Mouse (Mus musculus): ENCODE measurements around the gene Celsr1.

Gene Celsr1

DNA sequence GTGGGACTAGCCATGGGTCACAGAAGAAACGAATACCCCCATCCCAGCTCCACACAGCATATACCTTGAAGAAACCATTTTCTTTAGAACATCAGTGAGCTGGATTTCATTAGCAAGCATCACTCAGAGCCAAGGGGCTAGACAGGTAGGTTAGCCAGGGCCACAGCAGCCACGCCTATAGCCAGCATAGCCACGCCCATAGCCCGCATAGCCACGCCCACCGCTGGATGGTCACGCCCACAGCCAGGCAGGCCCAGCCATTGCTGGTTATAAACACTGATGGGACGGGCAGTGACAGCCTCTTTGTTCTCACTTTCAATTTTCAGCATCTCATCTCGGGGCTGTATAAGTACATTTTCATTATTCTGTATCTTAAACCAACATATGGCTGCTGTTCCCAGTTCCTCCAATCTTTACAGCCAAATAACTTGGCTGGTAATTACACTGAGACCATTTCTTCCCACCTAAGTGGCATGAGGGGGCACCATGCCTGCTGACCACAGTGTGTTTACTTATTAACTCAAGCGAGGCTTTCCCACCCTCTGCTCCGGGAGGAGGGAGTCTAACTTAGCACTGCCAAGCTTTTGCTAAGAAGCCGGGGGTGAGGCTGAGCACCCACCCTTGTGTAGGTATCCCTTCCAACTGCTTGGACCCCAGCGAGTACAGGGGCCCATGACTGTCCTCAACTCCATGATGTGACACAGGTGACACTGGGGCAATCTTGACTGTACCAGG is 37.4 kb downstream of the Celsr1 start:
- no peak for DNase-seq (ENCODE audit: extremely low spot score, low read depth, low spot score)

DNA sequence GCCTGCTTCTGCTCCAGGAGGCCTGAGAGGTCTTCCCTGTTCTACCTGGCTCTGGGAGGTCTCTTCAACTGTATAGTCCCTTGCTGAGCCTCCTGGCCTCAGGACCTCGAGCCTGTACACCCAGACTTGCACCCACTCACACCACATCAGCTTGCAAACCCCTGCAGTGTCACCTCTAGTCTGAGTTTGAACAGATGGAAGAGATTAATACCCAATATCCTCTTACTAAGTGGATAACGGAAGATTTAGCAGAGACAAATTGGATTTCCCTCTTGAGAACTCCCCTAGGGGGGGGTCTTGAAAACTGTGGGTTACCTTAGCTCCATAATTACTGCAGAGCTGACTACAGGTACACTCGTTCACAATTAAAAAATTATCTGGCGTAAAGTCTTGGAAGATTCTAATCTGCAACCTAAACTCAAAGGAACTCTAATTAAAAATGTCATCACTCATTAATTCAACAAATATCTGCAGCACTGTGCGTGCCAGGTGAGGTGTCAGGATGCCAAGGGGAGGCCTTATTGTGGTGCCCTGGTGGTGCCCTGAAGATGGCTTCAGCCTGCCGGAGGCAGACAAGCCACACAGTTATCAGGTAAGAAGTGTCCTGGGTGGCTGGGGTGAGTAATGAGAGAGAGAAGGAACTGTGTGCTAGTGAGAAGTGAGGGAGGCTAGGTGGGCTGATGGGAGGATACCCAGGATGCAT is 38.5 kb downstream of the Celsr1 start:
- DNase-seq (ENCODE audit: extremely low spot score, low read depth, low spot score): no peak

DNA sequence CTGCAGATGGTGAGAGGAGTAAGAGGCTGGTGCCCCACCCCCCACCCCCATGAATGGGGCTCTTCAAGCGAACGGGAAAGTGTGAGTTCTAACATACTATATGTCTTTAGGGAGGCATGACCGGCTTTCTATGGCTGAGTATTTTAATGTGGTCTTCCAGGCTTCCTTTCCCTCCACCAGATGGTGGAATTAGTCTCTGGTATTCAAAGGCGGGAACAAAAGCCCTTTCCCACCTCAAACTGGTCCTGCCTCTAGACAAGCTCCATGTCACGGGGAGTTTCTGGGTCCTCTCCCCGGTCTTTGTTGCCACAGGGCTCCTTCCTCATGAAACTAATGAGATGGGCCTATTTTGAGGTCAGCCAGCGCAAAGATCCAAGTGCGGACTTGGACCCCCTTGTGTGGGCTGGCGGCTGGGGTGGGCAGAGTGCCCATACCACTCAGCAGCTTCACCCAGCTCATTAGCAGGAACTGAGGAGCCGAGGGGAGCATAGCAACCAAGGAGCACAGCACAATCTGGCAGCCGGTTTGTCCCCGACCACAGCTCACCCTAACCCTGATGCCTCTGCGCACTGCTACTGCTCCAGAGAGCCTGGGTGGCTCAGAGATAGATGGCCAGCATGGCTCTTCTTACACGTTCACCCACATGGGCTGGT is 39.5 kb downstream of the Celsr1 start:
- DNase-seq (ENCODE audit: extremely low spot score, low read depth, low spot score): no peak

DNA sequence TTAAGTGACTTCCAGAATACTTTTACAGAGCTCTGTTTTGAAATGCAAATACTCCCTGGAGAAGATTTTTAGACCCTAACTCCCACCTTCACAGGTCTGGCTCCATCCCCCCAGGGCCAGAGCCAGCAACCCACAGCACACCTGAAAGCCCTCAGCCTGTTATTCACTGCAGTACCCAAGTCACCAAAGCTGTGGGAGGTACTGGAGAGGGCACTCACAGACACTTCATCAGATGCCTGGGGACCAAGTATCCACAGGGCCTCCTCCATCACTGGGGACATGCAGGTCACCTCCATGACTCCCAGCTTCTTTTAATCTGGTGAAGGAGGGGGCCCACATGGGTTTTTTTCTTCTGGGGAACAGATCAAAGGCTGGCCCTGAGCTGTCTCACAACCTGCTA is 40.2 kb downstream of the Celsr1 start:
- no peak for DNase-seq (ENCODE audit: extremely low spot score, low read depth, low spot score)

DNA sequence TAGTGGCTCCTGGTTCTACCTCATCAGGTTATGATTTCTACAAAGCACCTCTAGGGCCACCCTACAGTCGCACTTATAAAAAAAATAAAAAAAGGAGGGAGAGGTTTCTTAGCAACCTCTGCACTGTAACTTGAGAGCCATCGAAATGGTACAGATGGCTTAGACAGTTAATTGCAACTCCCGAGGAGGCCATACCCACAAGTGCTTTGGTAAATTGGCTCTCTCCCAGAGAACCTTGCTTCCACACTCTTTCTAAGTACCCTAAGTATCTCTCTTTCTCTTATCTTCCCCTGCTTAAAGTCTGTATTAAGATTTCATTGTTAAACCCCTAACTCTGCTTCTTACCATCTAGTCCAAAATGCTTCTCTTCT is 41.5 kb downstream of the Celsr1 start:
- no peak for DNase-seq (ENCODE audit: extremely low spot score, low read depth, low spot score)

DNA sequence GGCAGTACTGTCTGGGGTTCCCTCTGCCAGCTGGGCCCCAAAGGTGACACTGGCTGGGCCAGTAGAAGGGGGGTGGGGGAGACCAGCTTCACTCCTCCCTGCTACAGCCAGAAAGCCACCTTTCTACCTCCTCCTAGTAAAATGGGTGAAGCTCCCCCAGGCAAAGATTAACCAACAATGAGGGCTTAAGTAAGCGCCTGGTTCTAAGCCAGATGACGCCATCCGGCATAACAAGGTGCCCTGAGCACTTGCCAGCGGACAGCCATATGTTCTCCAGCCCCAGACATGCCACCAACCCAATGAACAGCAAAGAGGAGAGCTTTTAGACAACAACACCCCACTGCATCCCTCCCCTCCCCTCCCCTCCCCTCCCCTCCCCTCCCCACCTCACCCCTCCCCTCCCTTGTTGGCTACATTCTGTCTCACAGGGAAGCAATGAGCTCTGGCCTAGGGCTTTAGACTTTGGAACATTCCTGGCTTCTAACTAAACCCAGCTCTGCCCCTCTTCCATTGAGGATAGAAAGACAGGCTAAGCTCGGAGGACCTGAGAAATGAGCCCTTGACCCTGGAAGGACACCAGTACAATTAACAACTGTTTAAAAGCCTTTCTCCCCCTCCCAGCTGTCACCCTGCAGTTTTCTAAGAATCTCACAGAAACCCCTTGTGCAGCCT is 42.0 kb downstream of the Celsr1 start:
- DNase-seq (ENCODE audit: extremely low spot score, low read depth, low spot score): no peak

DNA sequence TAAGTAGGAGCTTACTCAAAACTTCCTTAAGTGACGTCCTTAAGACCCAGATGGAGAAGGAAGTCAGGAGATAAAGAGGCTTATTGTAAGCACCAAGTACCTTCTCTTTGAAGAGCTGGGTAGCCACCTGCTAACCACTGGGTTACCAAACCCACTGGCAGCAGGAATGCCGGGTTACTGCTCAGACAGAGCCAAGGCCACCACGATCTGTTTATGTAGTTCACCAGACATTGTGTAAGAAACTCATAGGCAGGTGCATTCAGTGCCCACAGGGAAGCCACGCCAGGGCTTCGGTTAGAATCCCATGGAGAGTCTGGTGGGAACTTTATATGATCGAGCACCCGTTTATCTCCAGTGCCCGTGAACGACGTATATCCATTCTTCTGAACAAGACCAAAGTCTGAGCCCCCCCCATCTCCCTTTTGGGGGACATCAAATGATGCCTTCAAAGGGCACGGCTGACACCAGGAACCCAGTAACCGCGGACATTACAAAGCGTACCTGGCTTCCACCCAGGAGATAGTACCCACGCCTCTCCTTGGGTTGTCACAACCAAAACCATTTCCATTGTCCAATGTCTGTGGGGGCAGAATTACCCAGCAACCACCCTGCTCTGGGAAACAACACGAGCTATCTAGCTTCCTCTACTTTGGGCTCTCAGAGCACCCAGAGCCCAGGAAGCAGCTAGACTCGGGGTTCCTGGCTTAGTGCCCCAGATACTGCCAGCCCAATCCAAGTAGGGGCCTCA is 42.7 kb downstream of the Celsr1 start:
- DNase-seq (ENCODE audit: extremely low spot score, low read depth, low spot score): no peak

DNA sequence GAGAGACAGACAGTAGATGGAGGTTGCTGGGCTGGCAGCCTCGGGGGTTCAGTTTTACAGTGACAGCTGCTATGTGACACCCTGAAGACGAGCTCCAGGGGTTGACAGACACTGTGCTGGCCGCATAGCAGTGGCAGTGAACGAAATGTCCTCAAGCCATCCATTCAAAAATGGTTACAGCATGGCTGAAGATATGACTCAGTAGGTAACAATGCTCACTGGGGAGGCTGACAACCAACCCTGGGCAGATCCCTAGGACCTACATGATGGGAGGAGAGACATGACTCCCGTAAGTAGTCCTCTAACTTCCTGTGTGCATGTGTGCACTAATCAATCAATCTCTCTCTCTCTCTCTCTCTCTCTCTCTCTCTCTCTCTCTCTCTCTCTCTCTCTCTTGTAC is 45.7 kb downstream of the Celsr1 start:
- DNase-seq (ENCODE audit: extremely low spot score, low read depth, low spot score): no peak

DNA sequence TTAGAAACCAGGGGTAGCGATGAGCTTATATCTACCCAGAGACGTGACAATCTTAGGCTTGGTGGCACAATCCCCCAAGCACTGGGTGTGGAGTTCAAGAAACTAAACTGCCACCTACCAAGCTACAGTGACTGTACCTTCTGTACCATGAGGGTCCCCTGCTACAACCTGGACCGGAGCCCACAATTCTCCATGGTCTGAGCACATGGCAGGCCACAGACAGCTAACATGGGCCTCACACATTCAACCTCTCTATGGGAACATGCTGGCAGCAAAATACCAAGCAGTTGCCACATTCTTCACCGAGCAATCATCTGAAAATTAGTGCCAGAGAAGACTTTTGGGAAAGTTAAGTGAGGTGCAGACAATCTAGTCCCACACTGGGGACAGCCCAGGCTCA is 47.4 kb downstream of the Celsr1 start:
- no peak for DNase-seq (ENCODE audit: extremely low spot score, low read depth, low spot score)

DNA sequence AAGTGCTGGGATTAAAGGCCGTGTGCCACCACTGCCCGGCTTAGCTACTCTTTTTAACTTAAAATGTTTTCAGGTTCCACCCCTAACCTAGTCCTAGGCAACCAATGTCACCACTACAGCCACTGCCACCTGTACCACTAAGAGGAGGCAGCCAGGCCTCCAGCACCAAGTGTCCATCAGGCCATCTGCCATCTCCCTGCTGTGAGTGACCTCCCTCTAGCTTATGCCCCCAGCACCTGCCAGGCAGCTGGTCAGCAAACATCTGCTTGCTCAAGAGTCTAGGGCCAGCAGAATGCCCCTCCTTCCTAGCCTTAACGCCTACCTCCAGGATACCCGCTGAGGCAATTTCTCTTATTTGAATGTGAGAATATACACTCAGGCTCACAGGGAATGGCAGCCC is 48.0 kb downstream of the Celsr1 start:
- DNase-seq (ENCODE audit: extremely low spot score, low read depth, low spot score): no peak

DNA sequence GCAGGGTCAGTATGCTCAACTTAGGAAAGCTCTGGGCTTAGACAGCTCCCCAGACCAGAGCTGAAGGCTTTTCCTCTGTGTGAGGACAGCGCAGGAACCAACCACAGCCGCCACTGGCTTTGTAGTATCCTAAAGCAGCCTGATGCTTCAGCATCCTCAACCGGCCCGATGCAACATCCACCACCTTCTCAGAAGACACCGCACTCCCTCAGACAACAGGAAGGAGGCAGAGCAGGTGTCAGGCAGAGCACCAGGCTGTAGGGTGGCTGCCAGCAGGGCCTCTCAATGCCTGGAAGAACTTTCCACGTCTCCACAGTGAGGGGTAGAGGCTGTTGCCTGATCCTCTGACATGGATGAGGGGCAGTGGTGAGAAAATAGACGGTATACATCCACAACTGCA is 50.4 kb downstream of the Celsr1 start:
- no peak for DNase-seq (ENCODE audit: extremely low spot score, low read depth, low spot score)

DNA sequence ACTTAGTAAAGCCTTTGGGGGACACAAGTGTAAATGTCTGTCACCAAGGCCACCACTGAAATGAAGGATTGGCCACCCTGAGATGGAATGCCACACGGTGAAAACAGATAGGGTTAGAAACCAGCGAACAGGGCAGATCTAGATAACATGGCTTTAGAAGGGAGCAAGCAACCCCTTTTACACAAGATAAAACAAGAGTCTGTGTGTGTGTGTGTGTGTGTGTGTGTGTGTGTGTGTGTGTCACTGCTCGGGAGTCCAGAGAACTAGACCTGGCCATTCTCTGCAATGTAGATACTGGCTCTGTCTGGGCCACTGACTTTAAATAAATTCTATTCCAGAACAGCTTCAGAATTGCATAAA is 51.2 kb downstream of the Celsr1 start:
- DNase-seq (ENCODE audit: extremely low spot score, low read depth, low spot score): no peak

DNA sequence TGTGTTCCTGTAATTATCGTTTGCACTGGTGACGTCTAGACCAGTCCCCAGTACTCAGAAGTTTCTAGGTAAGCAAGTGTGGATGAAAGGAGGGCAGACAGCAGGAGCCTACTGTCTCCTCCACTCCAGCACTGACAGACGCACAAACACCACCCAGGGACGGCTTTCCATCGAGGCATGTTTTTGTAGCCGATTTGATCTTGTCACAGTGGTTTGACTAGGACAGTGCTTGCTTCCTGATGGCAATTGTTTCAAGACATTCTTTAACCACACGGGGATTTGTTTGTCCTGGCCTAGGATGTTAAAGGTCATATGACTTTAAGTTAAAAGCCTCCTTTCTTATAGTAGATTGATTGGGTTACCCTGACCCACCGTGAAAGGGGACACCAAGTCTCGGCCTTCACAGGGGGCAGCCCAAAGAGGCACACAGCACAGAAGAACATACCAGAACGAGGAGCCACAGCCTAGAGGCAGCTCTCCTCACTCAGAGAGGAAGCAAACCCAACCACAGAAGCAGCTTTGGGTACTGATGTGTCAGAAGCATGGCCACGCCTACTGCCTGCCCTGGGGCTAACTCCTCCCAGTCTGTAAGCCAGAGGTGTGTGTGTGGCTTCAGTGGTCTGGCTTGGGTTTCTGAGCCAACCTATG is 51.7 kb downstream of the Celsr1 start:
- no peak for DNase-seq (ENCODE audit: extremely low spot score, low read depth, low spot score)

DNA sequence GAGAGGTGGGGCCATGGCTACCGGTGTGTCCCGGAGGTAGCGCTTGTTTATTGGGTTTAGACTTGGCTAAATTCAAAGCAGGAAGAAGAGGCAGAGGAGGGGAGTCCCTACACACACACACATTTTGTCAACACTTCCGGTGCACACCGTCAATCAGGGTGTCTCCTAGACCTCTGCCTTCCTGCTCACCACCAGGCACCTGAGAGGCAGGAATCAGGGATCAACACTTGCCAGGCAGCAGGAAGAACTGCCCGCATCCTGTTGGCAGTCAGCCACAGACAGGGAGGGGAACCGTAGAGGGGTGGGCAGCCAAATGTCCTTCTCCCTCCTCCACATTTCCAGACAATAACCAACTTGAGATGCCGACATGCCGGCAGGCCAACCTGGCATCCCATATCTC is 56.5 kb downstream of the Celsr1 start:
- no peak for DNase-seq (ENCODE audit: extremely low spot score, low read depth, low spot score)

DNA sequence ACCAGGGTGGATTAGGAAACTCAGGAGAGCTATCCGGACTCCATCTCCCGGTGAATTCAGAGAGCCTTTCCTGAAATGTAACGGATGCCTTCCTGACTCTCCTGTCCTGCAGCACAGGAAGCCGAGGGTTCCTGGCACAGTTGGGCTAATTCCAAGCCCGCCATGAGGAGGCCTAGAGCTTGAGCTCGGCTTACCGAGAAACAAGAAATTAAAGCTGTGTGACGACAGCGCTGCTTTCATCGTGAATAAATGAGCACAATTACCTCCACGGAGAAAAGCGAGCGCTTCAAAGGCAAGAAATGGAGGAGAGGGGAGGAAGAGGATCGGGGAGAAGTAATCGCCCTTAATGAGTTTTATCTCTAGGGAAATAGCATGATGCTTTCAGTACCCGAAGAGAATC is 57.8 kb downstream of the Celsr1 start:
- no peak for DNase-seq (ENCODE audit: extremely low spot score, low read depth, low spot score)

DNA sequence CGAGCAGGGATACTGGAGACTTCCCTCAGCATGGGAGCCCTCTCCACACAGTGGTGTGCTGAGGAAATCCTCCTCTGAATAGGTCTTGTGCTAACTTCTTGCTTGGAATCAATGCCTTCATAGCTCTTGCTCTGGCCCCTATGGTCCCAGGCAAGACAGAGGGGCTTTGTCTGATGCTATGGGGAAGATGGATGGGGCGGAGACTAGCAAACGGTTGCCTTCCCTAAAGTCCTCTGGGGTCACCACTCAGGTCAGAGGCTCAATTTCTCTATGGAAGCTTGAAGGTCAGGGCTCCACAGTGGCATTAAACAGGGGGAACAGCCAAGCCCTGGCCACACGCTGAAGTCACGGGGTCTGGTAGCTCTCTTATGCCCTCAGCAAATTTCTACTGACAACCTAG is 62.0 kb downstream of the Celsr1 start:
- DNase-seq (ENCODE audit: extremely low spot score, low read depth, low spot score): no peak

DNA sequence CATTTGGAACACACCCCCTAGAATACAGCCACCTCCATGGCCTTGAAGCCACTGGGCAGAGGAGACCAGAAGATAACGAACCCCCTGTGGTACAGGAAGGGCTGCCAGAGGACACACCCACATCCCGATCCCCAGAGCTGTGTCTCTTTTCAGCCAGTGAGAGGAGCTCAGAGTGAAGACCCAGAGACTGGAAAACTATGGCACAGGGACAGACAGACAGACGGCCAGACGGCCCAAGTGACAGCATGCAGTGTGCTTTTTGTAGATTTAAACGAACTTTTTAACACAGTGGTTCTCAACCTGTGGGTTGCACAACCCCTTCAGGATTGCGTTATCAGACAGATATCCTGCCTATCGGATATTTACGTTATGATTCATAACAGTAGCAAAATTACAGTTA is 63.1 kb downstream of the Celsr1 start:
- no peak for DNase-seq (ENCODE audit: extremely low spot score, low read depth, low spot score)

DNA sequence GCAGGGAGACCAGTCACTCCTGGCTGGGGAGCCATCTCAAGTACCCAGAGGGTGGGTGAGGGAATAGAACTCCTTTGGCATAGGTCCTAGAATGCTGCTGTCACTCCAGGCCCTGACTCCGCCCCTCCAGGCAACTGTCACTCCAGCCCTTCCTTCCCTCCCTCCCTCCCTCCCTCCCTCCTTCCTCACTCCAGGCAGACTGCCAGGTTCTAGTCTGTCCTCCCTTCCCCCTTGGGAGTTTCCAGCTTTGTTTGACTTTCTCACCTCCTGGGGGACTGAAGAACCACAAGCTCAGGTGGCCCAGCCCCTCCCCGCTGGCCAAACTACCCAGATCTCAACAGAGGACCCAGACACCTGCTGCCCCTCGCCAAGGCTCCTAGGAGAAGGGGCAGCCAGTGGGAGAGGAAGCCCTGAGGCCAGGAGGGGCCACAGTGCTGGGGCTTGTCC is 63.8 kb downstream of the Celsr1 start:
- no peak for DNase-seq (ENCODE audit: extremely low spot score, low read depth, low spot score)

DNA sequence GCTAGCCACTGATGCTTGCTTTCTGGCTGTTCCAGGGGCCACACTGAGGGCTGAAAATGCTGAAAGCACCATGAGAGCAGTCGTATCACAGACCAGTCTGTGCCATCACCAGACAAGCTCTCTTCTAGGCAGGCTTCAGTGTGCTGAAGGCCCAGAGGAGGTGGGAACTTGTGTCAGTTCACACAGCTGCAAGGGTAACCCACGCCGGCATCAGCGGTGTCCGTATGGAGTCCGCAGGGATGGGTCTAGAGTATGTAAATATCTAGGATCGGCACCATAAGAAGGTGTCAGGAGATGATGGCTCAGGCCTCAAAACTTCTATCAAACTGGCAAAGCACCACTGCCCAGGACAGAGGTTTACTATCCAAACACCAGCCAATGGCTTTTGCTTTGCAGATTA is 64.3 kb downstream of the Celsr1 start:
- no peak for DNase-seq (ENCODE audit: extremely low spot score, low read depth, low spot score)

DNA sequence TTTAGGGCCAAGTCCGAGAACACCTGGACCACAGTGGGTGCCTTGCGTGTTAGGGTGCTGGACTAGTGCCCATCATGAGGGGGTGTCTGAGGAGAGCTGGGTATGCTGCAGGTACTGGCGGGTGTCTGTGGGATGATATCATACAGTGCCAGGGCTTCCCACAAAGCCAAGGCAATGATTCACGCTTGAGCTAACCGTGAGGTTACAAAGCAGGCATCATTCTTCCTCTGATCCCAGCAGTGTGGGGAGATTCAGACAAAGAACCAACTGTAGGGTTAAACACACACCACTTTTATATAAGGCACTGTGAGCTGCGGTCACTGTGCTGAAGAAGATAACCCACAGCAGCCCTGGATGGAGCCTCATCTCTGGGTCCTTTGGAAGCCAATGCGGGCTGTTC is 67.5 kb downstream of the Celsr1 start:
- DNase-seq (ENCODE audit: extremely low spot score, low read depth, low spot score): no peak
